Mouse (Mus musculus) stomach, postnatal 0 days (tissue): ENCODE measurements around the gene Fam19a4.

Experiments
- CTCF ChIP-seq: IDR thresholded peaks from 2 replicates; pipeline ENCODE4 v1.5.1; 2016; ENCODE audit warnings: antibody characterized with exemption, low read depth, mild to moderate bottlenecking, moderate library complexity
- EP300 ChIP-seq: optimal IDR thresholded peaks from 2 replicates; pipeline ENCODE3; 2016; ENCODE audit warnings: antibody characterized with exemption

DNA sequence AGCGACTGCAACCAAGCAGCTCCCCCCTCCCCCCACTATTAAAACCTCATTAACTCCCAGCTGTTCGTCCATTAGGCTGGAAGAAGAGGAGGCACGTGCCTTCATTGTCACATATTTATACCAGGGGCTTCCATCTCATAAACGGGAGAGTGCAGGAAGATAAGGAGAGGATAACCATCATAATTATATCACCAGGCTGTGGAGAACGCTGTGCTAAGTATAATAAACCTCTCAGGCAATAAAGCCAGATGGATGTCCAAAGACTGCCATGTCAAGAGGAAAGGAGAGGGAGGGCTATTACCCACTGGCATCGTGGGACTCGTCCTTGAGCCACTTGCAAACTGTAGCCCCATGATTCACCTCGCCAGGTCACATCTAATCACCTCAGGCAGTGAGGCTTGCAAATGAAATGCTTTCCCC is 151.1 kb downstream of the Fam19a4 start:
- TF ChIP-seq CTCF = no peak
- TF ChIP-seq EP300 = no peak
